Mouse (Mus musculus) CD4-positive, CD25-positive, alpha-beta regulatory T cell (primary cell): Measurements from ENCODE around the gene Samsn1. TPM values are rescaled to one million over a fixed set of nuclear protein-coding genes. Genes with fewer than 3 reads are reported as not detected.

Source experiments
- polyA plus RNA-seq: library from polyadenylated mRNA; unstranded; fragments of 100-300 nt; shearing (Covaris generic); gene quantifications from one replicate; pipeline ENCODE4 v1.2.1, GENCODE M21; 2017

The Samsn1 gene
- 125 TPM for polyA plus RNA-seq

GRCm38 (mm10) chr16:76022181-76022580, at the start of gene Samsn1:
TSS of gene Samsn1 (minus strand) at chr16:76022281.

